Mouse (Mus musculus) inflammation-experienced regulatory T-cells (primary cell): ENCODE data around the gene H3f3a. TPM values are rescaled to one million over a fixed set of nuclear protein-coding genes. Genes with fewer than 3 reads are reported as not detected.

Experiments used
- polyA plus RNA-seq, 2 experiments: library from polyadenylated mRNA; unstranded; fragments of 100-300 nt; shearing (Covaris generic); gene quantifications; one replicate each; pipeline ENCODE4 v1.2.1; 2017

The H3f3a gene
- 1,000 to 10,000 TPM; 1,110 to 1,197 TPM for polyA plus RNA-seq

DNA sequence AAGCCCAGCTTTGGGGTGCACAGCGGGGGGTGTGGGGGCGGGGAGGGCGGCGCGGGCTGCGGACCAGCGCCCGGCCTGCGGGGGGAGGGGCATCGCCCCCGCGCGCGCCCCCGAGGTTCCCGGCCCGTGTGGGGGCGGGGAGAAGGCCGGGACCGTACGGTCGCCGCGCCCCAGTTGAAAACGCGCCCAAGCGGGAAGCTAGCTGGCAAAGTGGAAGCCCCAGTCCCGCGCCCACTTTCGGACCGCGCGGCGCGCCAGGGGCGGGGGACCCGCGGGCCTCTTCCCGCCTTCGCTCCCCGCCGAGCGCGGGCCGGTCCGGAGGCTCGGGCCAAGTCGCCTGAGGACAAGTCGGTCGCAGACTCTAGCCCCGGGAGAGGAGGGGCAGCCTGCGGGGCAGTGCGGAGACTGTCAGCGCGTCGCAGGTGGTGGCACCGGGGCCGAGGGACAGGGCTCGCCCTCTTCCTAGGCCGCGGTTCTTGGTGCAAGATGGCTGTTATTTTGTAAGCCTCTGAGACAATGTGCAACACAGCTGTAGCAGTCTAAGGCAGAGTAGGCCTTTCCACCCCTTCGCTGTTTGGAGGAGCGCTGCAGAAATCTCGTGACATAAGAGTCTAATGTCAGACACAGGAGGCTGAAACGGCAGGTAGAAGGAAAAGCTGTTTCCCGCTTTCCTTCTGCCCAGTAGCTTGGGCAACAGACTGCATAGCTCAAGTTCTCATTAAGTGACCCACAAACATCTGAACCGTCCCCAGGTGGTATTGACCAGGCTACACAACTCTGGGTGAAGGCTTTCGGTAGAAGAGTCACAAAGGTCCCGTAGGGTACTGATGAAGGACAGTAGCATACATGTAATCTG lies at the start of gene H3f3a:
H3f3a (minus strand) TSS at position 59 of the 856 bp plus-strand sequence.

DNA sequence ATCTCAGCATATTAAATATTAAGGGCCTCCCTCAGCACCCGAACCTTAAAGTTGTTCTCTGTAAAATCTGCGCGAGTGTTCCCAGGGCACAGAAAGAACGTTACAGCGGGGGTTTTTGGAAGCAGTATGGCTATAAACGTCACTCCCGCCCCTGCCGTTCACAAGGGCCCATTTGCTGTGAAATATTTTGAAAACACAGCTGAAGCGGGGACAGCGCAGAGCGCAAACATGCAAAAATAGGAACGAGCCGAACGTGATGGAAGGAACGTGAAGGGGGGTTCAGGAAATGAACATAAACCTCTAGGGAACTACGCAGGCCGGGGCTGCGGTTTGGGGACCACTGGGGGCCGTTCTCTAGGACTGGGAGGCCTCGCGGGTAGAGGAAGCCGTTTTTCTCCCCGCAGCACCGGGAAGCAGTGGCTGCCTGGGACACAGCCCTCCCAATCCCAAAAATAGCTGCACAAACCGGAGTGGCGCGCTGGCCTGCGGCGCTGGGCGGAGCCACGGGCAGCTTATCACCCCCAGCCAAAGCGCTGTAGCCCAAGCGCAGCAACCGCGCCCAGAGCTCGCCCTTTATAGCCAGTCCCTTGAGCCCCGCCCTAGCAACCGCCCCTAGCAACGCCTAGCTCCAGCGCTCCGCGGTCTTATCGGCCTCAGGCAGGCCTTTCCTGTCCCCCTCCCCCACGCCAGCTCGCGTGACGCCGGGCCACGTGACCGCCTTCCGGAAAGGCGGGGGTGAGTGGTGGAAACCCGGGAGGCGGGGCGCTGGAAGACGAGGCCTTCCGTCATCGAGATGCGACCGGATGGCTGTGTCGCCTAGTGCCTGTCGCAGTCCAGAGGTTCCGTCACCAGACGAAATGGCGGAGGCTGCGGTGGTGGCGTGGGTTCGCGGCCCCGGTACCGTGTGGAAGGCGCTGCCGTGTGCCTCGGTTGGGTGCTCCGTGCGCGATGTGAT lies 36.9 kb upstream of the H3f3a start, which contains the start of gene Sde2:
Sde2 (plus strand) TSS at position 812 of the 955 bp plus-strand sequence.

Other genes with a start within 250 kb of the H3f3a start
- 10 to 100 TPM; 63.9 to 68.8 TPM for gene Parp1, start 245.0 kb downstream of the H3f3a start, polyA plus RNA-seq
- 10 to 100 TPM; 17.3 to 19.4 TPM for gene Lin9, start 172.8 kb downstream of the H3f3a start, polyA plus RNA-seq
- 1 to 10 TPM in 1 of 2 experiments, under 1 TPM in 1; 0.22 to 1.1 TPM for gene Mixl1, start 116.9 kb downstream of the H3f3a start, polyA plus RNA-seq
- gene Acbd3, start 87.9 kb downstream of the H3f3a start, polyA plus RNA-seq, result 10 to 100 TPM; 44.8 to 64.3 TPM
- 10 to 100 TPM; 38.7 to 44.3 TPM for gene Sde2, start 37.2 kb upstream of the H3f3a start, polyA plus RNA-seq
- not detected for gene Lefty2, start 79.2 kb upstream of the H3f3a start, polyA plus RNA-seq
- 10 to 100 TPM; 81.1 to 88.7 TPM for gene Pycr2, start 90.3 kb upstream of the H3f3a start, polyA plus RNA-seq
- 1 to 10 TPM in 1 of 2 experiments, under 1 TPM in 1; 0.16 to 1.6 TPM for gene Lefty1, start 121.1 kb upstream of the H3f3a start, polyA plus RNA-seq
- gene Tmem63a, start 128.4 kb upstream of the H3f3a start, polyA plus RNA-seq, result 10 to 100 TPM; 41.0 to 45.5 TPM
- gene Ephx1, start 207.0 kb upstream of the H3f3a start, polyA plus RNA-seq, result 100 to 1,000 TPM; 187 to 394 TPM
- under 1 TPM; 0.11 to 0.15 TPM for gene 9130409I23Rik, start 237.3 kb upstream of the H3f3a start, polyA plus RNA-seq